Mouse (Mus musculus) heart, embryonic 10.5 days (tissue): ENCODE measurements around the gene Prss8. TPM values are rescaled to one million over a fixed set of nuclear protein-coding genes. Genes with fewer than 3 reads are reported as not detected.
A peak's percentile ranks its signal among the peaks of the same experiment; 100 is the strongest.

Experiments used
- DNase-seq: peaks from one replicate; pipeline ENCODE4 v3.0.0-alpha.2; 2017; ENCODE audit warnings: low spot score
- H3K27ac ChIP-seq: fragments of 300-500 bp; sonication (generic); 2 replicates; pipeline ENCODE4 v1.5.1; 2016; ENCODE audit warnings: mild to moderate bottlenecking
- H3K27me3 ChIP-seq: fragments of 300-500 bp; sonication (generic); 2 replicates; pipeline ENCODE4 v1.6.1; 2016; ENCODE audit warnings: mild to moderate bottlenecking; ENCODE audit not compliant: poor library complexity, insufficient read depth, severe bottlenecking
- H3K36me3 ChIP-seq: fragments of 300-500 bp; sonication (generic); 2 replicates; pipeline ENCODE4 v1.6.1; 2016; ENCODE audit warnings: mild to moderate bottlenecking, moderate library complexity
- H3K4me1 ChIP-seq: fragments of 300-500 bp; sonication (generic); 2 replicates; pipeline ENCODE4 v1.6.1; 2016; ENCODE audit warnings: mild to moderate bottlenecking
- H3K4me3 ChIP-seq: fragments of 300-500 bp; sonication (generic); 2 replicates; pipeline ENCODE4 v1.5.1; 2016; ENCODE audit warnings: mild to moderate bottlenecking, moderate library complexity
- H3K9me3 ChIP-seq: fragments of 300-500 bp; sonication (generic); 2 replicates; pipeline ENCODE4 v1.6.1; 2016; ENCODE audit warnings: mild to moderate bottlenecking, moderate library complexity
- WGBS: fragments of 180-500 bp; shearing (Covaris S2); methylation state at CpG from one replicate; pipeline ENCODE4 v1.1.7; 2016; 5-methylcytosine and 5-hydroxymethylcytosine counted together
- polyA plus RNA-seq: library from polyadenylated mRNA; unstranded; fragments of >200 nt; fragmentation: Nextera tagmentation; extraction: Ambion mirVana; gene quantifications from 2 replicates; pipeline ENCODE4 v1.2.1, GENCODE M21; 2016

Gene Prss8
- polyA plus RNA-seq, 1 experiment from 2014 or later, result 8.9 TPM

GRCm38 (mm10) chr7:127923714-127924113 lies 6.2 kb downstream of the Prss8 start:
- no peaks in the 10 kb centered on the region for H3K9me3 ChIP-seq

GRCm38 (mm10) chr7:127922451-127923275 lies 7.2 kb downstream of the Prss8 start:
- Histone ChIP-seq H3K27me3 (peaks cover under 1% of the 10 kb centered on the region; the same call in 1 of the 2 replicates), H3K4me3 (no peak overlapping the region), H3K4me1 (0 out of 2 replicates have a peak, but pooled peaks cover 5% of the 10 kb centered on the region), H3K9me3 (no peaks in the 10 kb centered on the region), H3K36me3 (peaks cover 65% of the 10 kb centered on the region), H3K27ac (no peak overlapping the region)
- 79% methylated on average over 6 of the region's 6 CpGs for WGBS
- no peak for DNase-seq

More at GRCm38 (mm10) chr7:127923714-127924113, 6.2 kb downstream of the Prss8 start:
- WGBS, result 88% methylated on average over 5 of the region's 5 CpGs
- no peak for DNase-seq
- no peak overlapping the region for H3K27ac ChIP-seq
- peaks cover 10% of the 10 kb centered on the region for H3K27me3 ChIP-seq
- H3K4me3 ChIP-seq, result no peak overlapping the region
- H3K36me3 ChIP-seq, result peaks cover 61% of the 10 kb centered on the region
- peaks cover 7% of the 10 kb centered on the region; the same call in 1 of the 2 replicates for H3K4me1 ChIP-seq

GRCm38 (mm10) chr7:127921516-127921915 lies 8.4 kb downstream of the Prss8 start:
- no peak overlapping the region for H3K27ac ChIP-seq
- no peaks in the 10 kb centered on the region for H3K27me3 ChIP-seq
- H3K9me3 ChIP-seq, result no peaks in the 10 kb centered on the region
- 0 out of 2 replicates have a peak, but pooled peaks cover 5% of the 10 kb centered on the region for H3K4me1 ChIP-seq
- no peak overlapping the region for H3K4me3 ChIP-seq
- WGBS, result 63% methylated on average over 8 of the region's 8 CpGs
- no peak for DNase-seq
- peaks cover 68% of the 10 kb centered on the region for H3K36me3 ChIP-seq

- 71% methylated on average over 7 of the region's 7 CpGs for WGBS
- Histone ChIP-seq H3K4me1 (0 out of 2 replicates have a peak, but pooled peaks cover 5% of the 10 kb centered on the region), H3K27ac (no peak overlapping the region), H3K9me3 (no peaks in the 10 kb centered on the region), H3K36me3 (peaks cover 66% of the 10 kb centered on the region), H3K4me3 (no peak overlapping the region), H3K27me3 (no peaks in the 10 kb centered on the region)
- no peak for DNase-seq
Measured at GRCm38 (mm10) chr7:127919290-127919689, 10.6 kb downstream of the Prss8 start.

- peaks cover 61% of the 10 kb centered on the region for H3K36me3 ChIP-seq
- no peaks in the 10 kb centered on the region for H3K27me3 ChIP-seq
- no peak overlapping the region for H3K27ac ChIP-seq
- H3K9me3 ChIP-seq, result no peaks in the 10 kb centered on the region
- DNase-seq, result no peak
- 50% methylated on average over 3 of the region's 3 CpGs for WGBS
- no peak overlapping the region for H3K4me3 ChIP-seq
- peaks cover 2% of the 10 kb centered on the region for H3K4me1 ChIP-seq
Measured at GRCm38 (mm10) chr7:127918203-127918602, 11.7 kb downstream of the Prss8 start.

GRCm38 (mm10) chr7:127915293-127915692 lies 14.6 kb downstream of the Prss8 start:
- no peak for DNase-seq
- 91% methylated on average over 12 of the region's 12 CpGs for WGBS
- Histone ChIP-seq H3K27ac (no peak overlapping the region), H3K4me1 (peaks cover 11% of the 10 kb centered on the region), H3K27me3 (no peaks in the 10 kb centered on the region), H3K36me3 (peaks cover 42% of the 10 kb centered on the region), H3K4me3 (no peak overlapping the region), H3K9me3 (no peaks in the 10 kb centered on the region)

- WGBS, result 16% methylated on average over 4 of the region's 4 CpGs
- H3K36me3 ChIP-seq, result peaks cover 53% of the 10 kb centered on the region
Measured at GRCm38 (mm10) chr7:127912938-127913337, 17.0 kb downstream of the Prss8 start.

GRCm38 (mm10) chr7:127912190-127912871 lies 17.6 kb downstream of the Prss8 start, which contains the start of gene Kat8:
TSS of gene Kat8 (plus strand) at chr7:127912516.
- no peaks in the 10 kb centered on the region for H3K27me3 ChIP-seq
- peak within 1 kb of the TSS; percentile 91 for H3K27ac ChIP-seq
- DNase-seq, result peak; percentile 97
- peaks cover 11% of the 10 kb centered on the region for H3K4me1 ChIP-seq
- WGBS, result 1% methylated on average over 40 of the region's 40 CpGs
- H3K36me3 ChIP-seq, result peaks cover 55% of the 10 kb centered on the region
- no peaks in the 10 kb centered on the region for H3K9me3 ChIP-seq
- H3K4me3 ChIP-seq, result peak within 1 kb of the TSS; percentile 90

More at GRCm38 (mm10) chr7:127912938-127913337, 17.0 kb downstream of the Prss8 start:
- Histone ChIP-seq H3K27me3 (no peaks in the 10 kb centered on the region), H3K9me3 (no peaks in the 10 kb centered on the region), H3K27ac (peak overlapping the region; percentile 91), H3K4me3 (peak overlapping the region; percentile 90), H3K4me1 (peaks cover 11% of the 10 kb centered on the region)
- DNase-seq, result no peak

GRCm38 (mm10) chr7:127908656-127909055 lies 21.2 kb downstream of the Prss8 start:
- Histone ChIP-seq H3K36me3 (peaks cover 50% of the 10 kb centered on the region), H3K27ac (no peak overlapping the region), H3K9me3 (no peaks in the 10 kb centered on the region), H3K27me3 (no peaks in the 10 kb centered on the region), H3K4me1 (peaks cover 22% of the 10 kb centered on the region), H3K4me3 (no peak overlapping the region)
- DNase-seq, result no peak
- 83% methylated on average over 4 of the region's 4 CpGs for whole genome bisulfite sequencing

- Histone ChIP-seq H3K27ac (no peak overlapping the region), H3K36me3 (peaks cover 50% of the 10 kb centered on the region), H3K9me3 (no peaks in the 10 kb centered on the region), H3K4me1 (peaks cover 18% of the 10 kb centered on the region), H3K27me3 (no peaks in the 10 kb centered on the region), H3K4me3 (no peak overlapping the region)
- 95% methylated on average over 12 of the region's 12 CpGs for WGBS
- DNase-seq, result no peak
Measured at GRCm38 (mm10) chr7:127907939-127908338, 22.0 kb downstream of the Prss8 start.

GRCm38 (mm10) chr7:127903971-127904796 lies 25.7 kb downstream of the Prss8 start, which contains the start of gene Bckdk:
TSS of gene Bckdk (plus strand) at chr7:127904082.
- no peaks in the 10 kb centered on the region for H3K9me3 ChIP-seq
- peak; percentile 94 for DNase-seq
- peaks cover 41% of the 10 kb centered on the region for H3K36me3 ChIP-seq
- no peaks in the 10 kb centered on the region for H3K27me3 ChIP-seq
- H3K27ac ChIP-seq, result peak within 1 kb of the TSS; percentile 93
- peaks cover 20% of the 10 kb centered on the region for H3K4me1 ChIP-seq
- WGBS, result 8% methylated on average over 38 of the region's 38 CpGs
- H3K4me3 ChIP-seq, result peak within 1 kb of the TSS; percentile 79

GRCm38 (mm10) chr7:127901772-127902171 lies 28.1 kb downstream of the Prss8 start:
- Histone ChIP-seq H3K27me3 (no peaks in the 10 kb centered on the region), H3K4me1 (peaks cover 20% of the 10 kb centered on the region), H3K36me3 (peaks cover 17% of the 10 kb centered on the region), H3K4me3 (no peak overlapping the region), H3K27ac (no peak overlapping the region), H3K9me3 (no peaks in the 10 kb centered on the region)
- 72% methylated on average over 2 of the region's 2 CpGs for WGBS
- DNase-seq, result no peak
